Mouse (Mus musculus) brain, embryonic 14.5 days (tissue): ENCODE measurements around the gene Rasgef1b. TPM values are rescaled to one million over a fixed set of nuclear protein-coding genes. Genes with fewer than 3 reads are reported as not detected.

Experiments
- DNase-seq: peaks from one replicate; pipeline ENCODE4 v3.0.0-alpha.2; 2011; ENCODE audit warnings: low read depth
- CTCF ChIP-seq: fragments of 200-500 bp; IDR thresholded peaks from 2 replicates; pipeline ENCODE4 v1.5.1; 2012; ENCODE audit warnings: inconsistent platforms, mild to moderate bottlenecking, moderate library complexity, borderline replicate concordance; ENCODE audit not compliant: insufficient read depth, insufficient read length; ENCODE audit errors: extremely low read depth
- POLR2A ChIP-seq: fragments of 200-500 bp; IDR thresholded peaks from 2 replicates; pipeline ENCODE4 v1.6.1; 2012; ENCODE audit warnings: mild to moderate bottlenecking, inconsistent platforms, borderline replicate concordance; ENCODE audit not compliant: poor library complexity, insufficient read depth, insufficient read length, severe bottlenecking; ENCODE audit errors: extremely low read depth
- polyA plus RNA-seq: library from polyadenylated mRNA; depleted of rRNA; stranded (reverse); fragments of >200 nt; gene quantifications from 2 replicates; pipeline ENCODE4 v1.2.3, GENCODE M21; 2012

The Rasgef1b gene
- polyA plus RNA-seq, 1 experiment = 37.4 TPM

DNA sequence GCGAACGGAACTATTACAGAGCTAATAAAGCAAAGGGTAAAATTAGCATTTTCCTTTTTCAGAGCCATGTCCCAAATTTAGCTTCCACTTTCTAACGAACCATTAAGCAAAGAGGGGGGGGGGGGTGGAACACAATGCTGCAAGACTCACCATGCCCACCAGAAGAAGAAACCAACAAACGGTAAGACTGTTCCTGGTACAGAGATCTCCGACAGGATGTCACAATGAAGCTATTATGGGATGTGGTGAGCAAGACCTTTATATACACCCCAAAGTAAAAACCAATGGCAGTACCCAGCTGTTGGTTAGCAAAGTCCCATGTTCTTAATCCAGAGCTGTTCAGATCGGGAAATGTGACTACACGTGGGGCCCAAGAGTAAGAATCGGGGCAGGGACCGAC lies 226.2 kb downstream of the Rasgef1b start:
- no peak for TF ChIP-seq POLR2A
- TF ChIP-seq CTCF = no peak
- DNase-seq = no peak

DNA sequence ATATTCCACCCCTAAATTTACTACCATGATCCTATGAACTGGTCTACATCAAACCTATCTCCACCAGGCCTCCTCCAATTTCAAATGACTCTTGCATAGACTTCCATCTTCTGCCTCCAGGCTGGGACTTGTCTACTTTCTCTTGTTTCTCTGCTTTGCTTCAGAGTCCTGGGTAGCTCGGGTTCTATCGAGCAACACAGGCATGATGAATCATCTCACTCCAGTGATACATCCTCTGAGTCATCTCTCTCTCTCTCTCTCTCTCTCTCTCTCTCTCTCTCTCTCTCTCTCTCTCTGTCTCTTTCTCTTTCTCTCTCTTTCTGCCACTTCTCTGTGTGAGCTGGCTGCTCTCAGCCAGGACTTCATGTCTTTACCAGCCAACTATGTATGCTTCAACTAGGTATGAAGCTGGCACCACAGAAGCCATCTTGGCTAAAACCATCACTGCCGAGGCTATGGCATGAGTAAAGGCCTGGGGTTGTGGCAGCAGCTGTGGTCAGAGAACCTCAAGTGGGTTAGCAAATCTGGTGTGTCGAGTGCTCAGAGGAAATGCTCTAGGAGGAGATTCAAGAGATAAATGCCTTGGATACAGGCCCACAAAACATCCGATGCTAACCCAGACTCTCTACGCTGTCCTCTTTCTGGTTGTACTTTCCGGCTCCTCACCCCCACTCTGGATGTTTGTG lies 229.3 kb downstream of the Rasgef1b start:
- DNase-seq = no peak

DNA sequence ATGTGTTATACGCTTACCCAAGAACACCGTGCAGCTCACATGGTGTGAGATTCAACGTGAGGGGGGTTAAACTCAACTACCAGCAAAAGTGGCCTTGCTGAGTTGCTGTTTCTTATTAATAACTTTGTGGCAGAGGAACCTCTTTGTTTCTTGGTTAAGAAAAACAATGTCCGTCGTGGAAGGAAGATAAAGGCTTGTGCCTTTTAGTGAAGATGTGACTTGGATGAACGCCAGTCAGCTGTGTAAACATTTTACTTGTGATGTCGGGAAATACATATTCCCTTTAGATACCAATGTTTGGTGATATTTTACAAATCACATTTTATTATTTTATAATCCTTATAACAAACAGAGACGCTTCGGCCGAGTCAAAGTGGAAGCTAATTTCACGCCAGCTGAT lies 231.0 kb downstream of the Rasgef1b start:
- no peak for TF ChIP-seq POLR2A
- no peak for TF ChIP-seq CTCF

More for the DNA sequence above, 229.3 kb downstream of the Rasgef1b start:
- TF ChIP-seq POLR2A (no peak), CTCF (no peak)

GRCm38 (mm10) chr5:99496931-99497782 lies 231.7 kb downstream of the Rasgef1b start:
- TF ChIP-seq CTCF = no peak
- no peak for TF ChIP-seq POLR2A
- DNase-seq = no peak

More for the DNA sequence above, 231.0 kb downstream of the Rasgef1b start:
- no peak for DNase-seq

- TF ChIP-seq POLR2A (no peak), CTCF (no peak)
- peak; percentile 72 for DNase-seq
Observed at GRCm38 (mm10) chr5:99496157-99496453, 232.8 kb downstream of the Rasgef1b start.

- no peak for TF ChIP-seq POLR2A
- no peak for TF ChIP-seq CTCF
Observed at GRCm38 (mm10) chr5:99495354-99496156, 233.3 kb downstream of the Rasgef1b start.

GRCm38 (mm10) chr5:99493861-99494260 lies 235.0 kb downstream of the Rasgef1b start:
- DNase-seq = no peak
- TF ChIP-seq CTCF = no peak
- no peak for TF ChIP-seq POLR2A

More at GRCm38 (mm10) chr5:99495354-99496156, 233.3 kb downstream of the Rasgef1b start:
- no peak for DNase-seq

GRCm38 (mm10) chr5:99493017-99493416 lies 235.8 kb downstream of the Rasgef1b start:
- TF ChIP-seq POLR2A (no peak), CTCF (no peak)
- DNase-seq = no peak

- no peak for DNase-seq
- TF ChIP-seq CTCF (no peak), POLR2A (no peak)
Observed at GRCm38 (mm10) chr5:99488479-99489158, 240.2 kb downstream of the Rasgef1b start.

DNA sequence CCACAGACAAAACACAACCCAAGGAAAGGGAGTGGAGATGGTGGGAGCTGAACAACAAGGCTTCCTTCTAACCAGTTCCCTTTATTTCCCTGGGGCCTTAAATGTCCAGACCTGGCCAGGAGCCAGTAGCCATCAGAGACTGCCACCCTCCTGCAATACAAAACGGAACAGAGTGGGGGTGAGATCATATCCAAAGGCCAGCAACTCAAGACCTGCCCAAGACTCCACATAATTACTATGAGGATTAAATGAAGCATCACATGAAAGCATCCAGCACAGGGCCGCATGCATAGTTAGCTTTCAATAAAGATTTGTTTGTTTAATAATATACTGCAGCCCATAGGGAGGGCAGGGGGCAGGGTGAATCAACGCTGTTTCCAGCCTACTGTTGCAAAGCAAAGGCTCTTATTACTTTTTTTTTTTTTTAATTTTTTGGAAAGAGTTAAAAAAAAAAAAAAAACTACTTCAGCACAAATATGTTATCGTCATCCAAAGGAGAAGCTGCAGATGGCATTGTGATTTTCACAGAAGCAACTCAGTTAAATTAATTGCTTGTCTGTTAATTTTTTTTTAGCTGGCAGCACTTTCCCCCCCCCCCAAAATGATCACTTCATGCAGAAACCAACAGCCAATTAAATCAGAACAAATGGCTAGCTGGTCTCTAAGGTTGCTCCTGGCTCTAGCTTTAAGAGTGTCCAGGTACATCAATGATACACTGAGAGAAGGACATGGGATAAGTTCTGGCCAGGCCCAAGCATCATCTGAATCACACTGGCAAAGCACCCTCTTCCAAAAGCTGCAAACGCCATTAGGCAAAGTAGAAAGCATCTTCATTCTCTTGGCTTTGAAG lies 241.6 kb downstream of the Rasgef1b start:
- peak; percentile 92 for DNase-seq
- TF ChIP-seq CTCF = no peak
- TF ChIP-seq POLR2A = no peak

- TF ChIP-seq POLR2A (no peak), CTCF (no peak)
- DNase-seq = no peak
Observed at GRCm38 (mm10) chr5:99483162-99483561, 245.7 kb downstream of the Rasgef1b start.
